Mouse (Mus musculus) E14TG2a.4 (cell line): ENCODE data around the gene Inca1.

Experiments used
- CTCF ChIP-seq: conservative IDR thresholded peaks from 2 replicates; pipeline ENCODE4 v1.5.1; 2014; ENCODE audit warnings: low read length
- NANOG ChIP-seq: IDR thresholded peaks from 2 replicates; pipeline ENCODE4 v1.6.1; 2014; ENCODE audit warnings: borderline replicate concordance, low read length, mixed read lengths
- POU5F1 ChIP-seq: IDR thresholded peaks from 2 replicates; pipeline ENCODE4 v1.6.1; 2014; ENCODE audit warnings: low read length, borderline replicate concordance

- TF ChIP-seq CTCF (no peak), POU5F1 (no peak), NANOG (no peak)
Observed at GRCm38 (mm10) chr11:70702781-70703180, 2.8 kb upstream of the Inca1 start.
